Mouse (Mus musculus) telencephalon, adult 2 months (tissue): ENCODE measurements around the gene Mab21l1.

ENCODE experiments used
- DNase-seq: peaks from one replicate; pipeline ENCODE4 v3.0.0-alpha.2; 2011; ENCODE audit warnings: low read depth, low spot score

Gene Mab21l1

DNA sequence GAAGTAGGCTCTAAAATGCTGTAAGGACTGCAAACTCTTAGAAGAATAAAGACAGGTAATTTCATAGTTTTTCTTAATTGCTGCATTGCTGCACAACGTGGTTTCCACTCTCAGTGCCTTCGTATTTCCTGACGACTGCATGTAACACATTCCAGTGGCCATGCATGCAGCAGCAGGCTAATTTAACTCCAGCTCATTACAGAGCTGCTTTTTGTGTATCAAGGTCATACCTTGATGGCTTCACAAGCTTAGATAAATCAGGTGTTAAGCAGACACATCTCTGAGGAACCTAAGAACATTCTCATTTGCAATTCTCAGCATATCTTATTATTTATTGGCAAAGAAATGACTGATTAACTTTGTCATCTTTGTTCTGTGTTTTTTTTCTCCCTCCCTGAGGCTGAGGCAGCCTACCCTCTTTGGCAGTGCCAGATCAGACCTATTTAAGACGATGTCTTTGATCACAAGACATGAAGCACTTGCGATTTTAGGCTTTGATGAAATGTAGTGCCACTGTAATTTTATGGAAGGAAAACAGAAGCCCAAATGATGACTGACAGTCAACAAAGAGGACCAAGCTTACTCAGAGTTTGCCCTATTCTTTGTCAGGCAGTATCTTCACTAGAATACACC is 32.8 kb downstream of the Mab21l1 start:
- no peak for DNase-seq

DNA sequence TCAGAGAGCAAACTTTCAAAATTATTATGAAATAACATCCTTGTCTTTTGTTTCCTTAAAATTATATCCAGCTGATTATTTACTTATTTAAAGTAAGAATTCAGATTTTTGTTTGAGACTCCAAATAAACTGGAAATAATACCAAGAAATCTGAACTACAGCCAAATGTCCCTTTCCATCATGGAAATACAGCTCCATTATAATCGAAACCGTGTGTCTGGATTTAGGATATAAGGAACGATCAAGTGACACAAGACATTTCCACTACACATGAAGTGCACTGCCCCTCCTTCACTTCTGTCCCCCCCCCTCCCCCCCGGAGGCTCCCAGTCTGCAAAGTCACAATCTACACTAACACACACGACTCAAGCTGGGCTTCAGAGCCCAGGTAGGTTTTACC is 33.8 kb downstream of the Mab21l1 start:
- DNase-seq = no peak

DNA sequence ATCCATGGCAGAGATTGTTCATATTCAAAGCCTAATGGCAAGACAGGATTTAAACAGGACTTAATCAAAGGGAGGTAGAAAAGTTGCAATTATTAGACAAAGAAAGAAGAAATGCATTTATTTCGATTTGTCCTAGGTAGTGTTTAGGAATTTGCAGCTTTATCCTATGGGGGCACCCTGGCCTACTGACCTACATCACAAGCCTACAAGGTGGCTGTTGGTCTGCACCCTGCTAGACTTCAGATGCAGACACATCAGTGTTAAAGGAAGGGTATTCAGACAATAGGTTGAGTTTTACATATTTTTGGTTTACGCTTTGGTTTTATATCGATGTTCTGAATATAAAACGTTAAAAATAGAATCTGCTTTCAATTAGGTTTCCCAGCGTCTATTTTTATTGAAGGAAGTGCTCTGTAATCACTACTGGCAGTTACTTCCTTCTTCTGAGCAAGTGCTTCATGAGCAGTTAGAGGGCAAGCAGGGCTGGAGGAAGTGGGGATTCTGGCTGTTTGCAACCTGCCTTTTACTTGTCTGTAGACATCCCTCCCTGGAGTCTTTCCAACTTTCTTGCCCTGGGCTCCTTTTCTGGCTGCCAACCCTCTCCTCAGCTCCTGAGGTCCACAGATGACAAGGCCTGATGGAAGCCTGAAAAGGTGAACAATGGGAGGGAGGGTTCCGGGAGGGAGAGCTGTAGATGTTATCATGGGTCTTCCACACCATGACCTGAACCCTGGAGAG is 34.5 kb downstream of the Mab21l1 start:
- DNase-seq = peak; percentile 22

DNA sequence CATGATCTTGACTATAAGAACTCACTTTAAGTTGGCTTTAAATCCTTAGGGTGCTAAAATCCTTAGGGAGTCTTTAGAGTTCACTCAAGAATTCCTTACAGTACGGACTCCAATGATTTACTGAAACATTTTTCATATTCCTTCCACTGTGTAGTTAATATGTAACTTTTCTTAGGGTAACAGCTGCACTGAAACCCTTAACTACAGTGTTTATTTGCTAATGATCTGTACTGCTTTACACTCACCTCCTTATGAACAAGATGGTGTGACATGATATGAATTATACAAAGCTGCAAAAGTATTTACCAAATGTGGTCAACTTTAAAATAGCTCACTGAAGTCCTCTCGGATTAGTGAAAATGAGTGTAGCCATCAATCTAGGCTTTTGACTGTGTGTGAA is 35.8 kb downstream of the Mab21l1 start:
- DNase-seq = no peak

DNA sequence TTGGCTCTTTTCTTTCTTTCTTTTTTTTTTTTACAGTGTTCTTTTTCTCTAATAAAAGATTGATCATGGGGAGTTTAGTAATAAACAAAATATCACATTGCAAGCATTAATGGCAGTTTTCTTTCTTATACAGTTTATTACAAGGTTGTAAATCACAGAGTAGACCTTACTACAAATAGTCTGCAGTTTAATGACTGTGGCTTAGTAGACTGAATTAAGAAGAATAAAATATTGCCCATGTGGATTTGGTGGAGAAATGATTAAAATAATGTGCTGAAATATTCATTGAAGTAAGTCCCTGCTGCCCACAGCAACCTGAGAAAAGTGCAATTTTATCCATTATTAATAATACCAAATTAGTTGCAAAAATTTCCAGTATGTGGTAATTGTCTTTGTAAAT is 37.3 kb downstream of the Mab21l1 start:
- no peak for DNase-seq

DNA sequence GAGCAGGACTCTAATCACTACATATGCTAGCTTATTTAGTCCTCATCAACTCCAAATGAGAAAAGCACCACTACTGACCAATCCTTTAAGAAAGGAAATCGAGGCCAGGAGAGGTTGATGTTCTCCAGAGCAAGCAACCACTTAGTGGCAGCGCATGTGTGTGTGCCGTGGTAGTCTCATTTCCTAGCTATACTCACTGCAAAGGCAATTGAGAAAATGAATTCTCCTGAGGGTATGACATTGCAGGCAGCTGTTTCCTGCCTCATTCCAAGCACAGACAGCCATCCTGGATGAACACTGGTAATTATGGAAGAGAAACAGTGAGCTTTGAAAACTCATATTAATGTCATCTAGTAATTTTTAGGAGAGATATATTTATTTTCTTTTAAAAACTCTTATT is 42.6 kb downstream of the Mab21l1 start:
- DNase-seq = no peak

DNA sequence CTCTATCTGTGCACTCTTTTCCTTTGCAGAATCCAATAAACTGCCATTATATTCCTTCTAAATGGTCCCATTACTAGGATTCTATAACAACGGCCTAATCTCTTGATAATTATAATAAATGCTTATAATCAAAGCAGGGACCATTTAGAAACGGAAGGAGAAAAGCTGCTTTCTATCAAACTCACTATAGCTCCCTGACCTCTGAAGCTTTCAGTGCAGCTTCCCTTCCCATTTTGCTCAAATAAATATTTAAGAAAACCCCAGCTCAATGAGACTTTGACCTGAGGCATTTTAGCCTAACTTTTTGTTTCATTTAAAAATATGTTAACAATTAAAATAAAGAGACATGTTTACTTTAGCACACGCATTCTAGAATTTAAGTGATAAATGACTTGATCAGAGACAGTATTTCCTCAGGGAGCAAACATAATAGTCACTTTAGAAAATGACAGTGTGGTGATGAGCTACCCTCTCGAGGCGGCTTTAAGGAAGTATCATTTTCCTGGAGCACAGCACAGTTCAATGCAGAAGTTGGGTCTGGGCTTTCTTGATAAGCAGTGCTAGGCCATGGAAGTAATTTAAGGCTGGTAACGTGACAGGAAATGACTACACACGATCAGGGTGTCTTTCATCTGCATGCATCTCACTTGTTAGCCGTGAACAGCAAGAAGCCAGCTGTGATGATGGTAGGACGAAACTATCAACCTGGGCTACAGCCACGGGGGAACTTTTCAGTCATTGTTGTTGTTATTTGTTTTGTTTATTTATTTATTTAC is 46.4 kb downstream of the Mab21l1 start:
- no peak for DNase-seq

DNA sequence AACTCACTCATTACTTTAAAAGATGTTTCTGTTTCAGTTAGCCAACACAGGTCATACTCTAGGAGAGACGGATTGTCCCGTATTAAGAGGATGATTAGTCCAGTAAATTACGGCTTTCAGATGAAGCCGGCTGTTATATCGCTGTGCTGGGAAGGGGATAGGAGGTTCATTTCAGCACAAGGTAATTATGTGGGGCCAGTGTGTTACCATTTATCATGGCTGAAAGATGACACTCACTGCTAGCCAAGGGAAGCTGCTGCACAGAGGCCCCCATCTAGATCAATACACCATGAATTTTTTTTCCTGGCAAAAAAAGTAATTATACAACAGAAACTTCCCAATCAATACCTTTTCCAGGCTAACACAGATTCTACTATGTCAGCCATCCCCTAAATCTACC is 47.9 kb downstream of the Mab21l1 start:
- no peak for DNase-seq
